Mouse (Mus musculus): ENCODE measurements around the gene Lhfpl2. TPM values are rescaled to one million over a fixed set of nuclear protein-coding genes. Genes with fewer than 3 reads are reported as not detected.

Lhfpl2 gene
- polyA plus RNA-seq, 1 experiment from 2014 or later: 6.8 TPM

- Histone ChIP-seq H3K36me3 (ENCODE audit: control insufficient read depth, insufficient read depth, low read length) (0 out of 2 replicates have a peak, but pooled peaks cover 6% of the 10 kb centered on the region), H3K27me3 (ENCODE audit: control insufficient read depth, insufficient read depth, low read length) (no peaks in the 10 kb centered on the region), H3K27ac (replicated peaks) (no peak overlapping the region), H3K4me2 (replicated peaks; ENCODE audit: low read depth) (no peak overlapping the region), H3K9ac (ENCODE audit: low read length) (no peak overlapping the region), H3K4me3 (ENCODE audit: low read depth, low read length) (no peak overlapping the region), H3K9me3 (ENCODE audit: control insufficient read depth, low read length) (no peaks in the 10 kb centered on the region), H3K4me1 (replicated peaks; ENCODE audit: control insufficient read depth, insufficient read depth) (no peaks in the 10 kb centered on the region)
- TF ChIP-seq CTCF (IDR thresholded peaks at IDR 0.05; ENCODE audit: low read depth): peak; percentile 90
- no peak for TF ChIP-seq EP300 (optimal IDR thresholded peaks at IDR 0.05)
- WGBS: 9% methylated on average over 6 of the region's 6 CpGs
- ATAC-seq (ENCODE audit: low FRiP score, low TSS enrichment): peak; percentile 83; the same call in 1 of the 2 replicates
- DNase-seq (ENCODE audit: low spot score): no peak
Observed at GRCm38 (mm10) chr13:94205234-94205633, 147.6 kb downstream of the Lhfpl2 start.

DNA sequence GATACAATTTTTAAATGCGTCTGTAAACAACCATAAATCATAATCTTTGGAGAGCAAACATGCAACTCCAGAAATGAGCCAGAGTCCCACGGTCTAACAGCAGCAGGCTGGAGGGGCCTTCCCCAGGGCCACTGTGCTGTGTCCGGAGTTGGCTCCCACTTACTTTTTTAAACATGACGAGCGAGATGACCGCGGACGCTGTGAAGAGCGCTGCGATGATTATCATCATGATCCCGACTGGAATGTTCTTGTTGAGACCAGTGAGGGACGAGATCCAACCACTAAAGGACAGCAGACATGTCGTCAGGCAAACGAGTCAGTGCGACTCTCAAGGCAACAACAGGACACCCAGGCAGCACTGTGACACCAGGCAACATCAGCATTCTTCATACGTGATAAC, 150.4 kb downstream of the Lhfpl2 start:
- H3K9ac ChIP-seq (ENCODE audit: low read length): no peak overlapping the region
- 0 out of 2 replicates have a peak, but pooled peaks cover 6% of the 10 kb centered on the region for H3K36me3 ChIP-seq (ENCODE audit: control insufficient read depth, insufficient read depth, low read length)
- H3K27ac ChIP-seq (replicated peaks): no peak overlapping the region
- no peak overlapping the region for H3K4me3 ChIP-seq (ENCODE audit: low read depth, low read length)
- TF ChIP-seq CTCF (IDR thresholded peaks at IDR 0.05; ENCODE audit: low read depth) (no peak), EP300 (optimal IDR thresholded peaks at IDR 0.05) (no peak)
- DNase-seq (ENCODE audit: low spot score) (no peak), ATAC-seq (ENCODE audit: low FRiP score, low TSS enrichment) (no peak)
- H3K9me3 ChIP-seq (ENCODE audit: control insufficient read depth, low read length): no peaks in the 10 kb centered on the region
- 94% methylated on average over 16 of the region's 16 CpGs for WGBS
- no peaks in the 10 kb centered on the region for H3K27me3 ChIP-seq (ENCODE audit: control insufficient read depth, insufficient read depth, low read length)
- no peak overlapping the region for H3K4me2 ChIP-seq (replicated peaks; ENCODE audit: low read depth)
- H3K4me1 ChIP-seq (replicated peaks; ENCODE audit: control insufficient read depth, insufficient read depth): no peaks in the 10 kb centered on the region

GRCm38 (mm10) chr13:94208892-94209291, 151.3 kb downstream of the Lhfpl2 start:
- H3K4me2 ChIP-seq (replicated peaks; ENCODE audit: low read depth): no peak overlapping the region
- no peaks in the 10 kb centered on the region for H3K9me3 ChIP-seq (ENCODE audit: control insufficient read depth, low read length)
- ATAC-seq (ENCODE audit: low FRiP score, low TSS enrichment) (no peak), DNase-seq (ENCODE audit: low spot score) (no peak)
- no peak overlapping the region for H3K27ac ChIP-seq (replicated peaks)
- H3K9ac ChIP-seq (ENCODE audit: low read length): no peak overlapping the region
- TF ChIP-seq CTCF (IDR thresholded peaks at IDR 0.05; ENCODE audit: low read depth) (peak; percentile 64), EP300 (optimal IDR thresholded peaks at IDR 0.05) (no peak)
- H3K4me1 ChIP-seq (replicated peaks; ENCODE audit: control insufficient read depth, insufficient read depth): no peaks in the 10 kb centered on the region
- H3K4me3 ChIP-seq (ENCODE audit: low read depth, low read length): no peak overlapping the region
- H3K36me3 ChIP-seq (ENCODE audit: control insufficient read depth, insufficient read depth, low read length): 0 out of 2 replicates have a peak, but pooled peaks cover 6% of the 10 kb centered on the region
- H3K27me3 ChIP-seq (ENCODE audit: control insufficient read depth, insufficient read depth, low read length): no peaks in the 10 kb centered on the region

DNA sequence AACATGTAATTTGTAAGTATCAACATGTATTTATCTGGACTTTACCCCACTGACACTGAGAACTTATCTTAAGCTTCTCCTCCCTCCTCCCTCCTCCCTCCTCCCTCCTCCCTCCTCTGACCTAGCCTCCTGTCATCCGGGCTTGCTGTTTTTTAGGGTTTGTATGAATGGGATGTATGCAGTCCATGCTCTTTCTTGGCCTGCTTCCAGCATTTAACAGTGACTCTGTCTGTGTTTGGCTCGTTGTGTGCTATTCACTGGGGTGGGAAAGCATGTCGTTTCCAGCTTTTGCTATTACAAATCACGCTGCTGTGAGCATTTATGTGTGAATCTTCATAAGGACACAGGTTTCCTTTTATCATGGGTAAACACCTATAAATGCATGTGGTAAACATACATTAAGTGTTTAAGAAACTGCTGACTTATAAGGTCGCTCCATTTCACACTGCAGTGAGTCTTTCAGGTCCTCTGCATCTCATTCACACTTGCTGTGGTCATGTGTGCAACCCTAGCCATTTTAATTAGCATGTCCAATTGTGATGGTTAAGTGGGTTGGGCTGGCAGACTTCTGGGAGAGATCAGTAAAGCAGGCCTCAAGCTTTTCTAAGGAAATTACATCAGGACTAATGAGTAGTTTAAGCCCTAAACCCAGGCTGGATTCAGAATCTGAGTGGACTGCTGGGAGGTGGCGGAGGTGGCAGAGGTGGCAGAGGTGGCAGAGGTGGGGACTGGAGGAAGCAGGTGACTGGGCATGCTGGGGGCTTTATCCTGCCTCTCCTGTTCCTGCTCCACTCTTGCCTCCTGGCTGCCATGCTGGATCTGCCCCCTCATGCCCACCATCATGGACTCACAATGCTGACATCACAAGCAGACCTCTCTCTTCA, 153.9 kb downstream of the Lhfpl2 start:
- H3K4me2 ChIP-seq (replicated peaks; ENCODE audit: low read depth): no peak overlapping the region
- 0 out of 2 replicates have a peak, but pooled peaks cover 6% of the 10 kb centered on the region for H3K36me3 ChIP-seq (ENCODE audit: control insufficient read depth, insufficient read depth, low read length)
- H3K4me3 ChIP-seq (ENCODE audit: low read depth, low read length): no peak overlapping the region
- H3K9me3 ChIP-seq (ENCODE audit: control insufficient read depth, low read length): no peaks in the 10 kb centered on the region
- TF ChIP-seq CTCF (IDR thresholded peaks at IDR 0.05; ENCODE audit: low read depth) (no peak), EP300 (optimal IDR thresholded peaks at IDR 0.05) (no peak)
- no peak overlapping the region for H3K9ac ChIP-seq (ENCODE audit: low read length)
- H3K27me3 ChIP-seq (ENCODE audit: control insufficient read depth, insufficient read depth, low read length): no peaks in the 10 kb centered on the region
- no peaks in the 10 kb centered on the region for H3K4me1 ChIP-seq (replicated peaks; ENCODE audit: control insufficient read depth, insufficient read depth)
- DNase-seq (ENCODE audit: low spot score) (no peak), ATAC-seq (ENCODE audit: low FRiP score, low TSS enrichment) (no peak)
- H3K27ac ChIP-seq (replicated peaks): no peak overlapping the region
- 51% methylated on average over 6 of the region's 6 CpGs for WGBS

GRCm38 (mm10) chr13:94212179-94212578, 154.6 kb downstream of the Lhfpl2 start:
- TF ChIP-seq EP300 (optimal IDR thresholded peaks at IDR 0.05): no peak
- no peak for TF ChIP-seq CTCF (IDR thresholded peaks at IDR 0.05; ENCODE audit: low read depth)
- Histone ChIP-seq H3K9me3 (ENCODE audit: control insufficient read depth, low read length) (no peaks in the 10 kb centered on the region), H3K27me3 (ENCODE audit: control insufficient read depth, insufficient read depth, low read length) (no peaks in the 10 kb centered on the region), H3K4me3 (ENCODE audit: low read depth, low read length) (no peak overlapping the region), H3K36me3 (ENCODE audit: control insufficient read depth, insufficient read depth, low read length) (0 out of 2 replicates have a peak, but pooled peaks cover 6% of the 10 kb centered on the region), H3K4me1 (replicated peaks; ENCODE audit: control insufficient read depth, insufficient read depth) (no peaks in the 10 kb centered on the region), H3K4me2 (replicated peaks; ENCODE audit: low read depth) (no peak overlapping the region), H3K27ac (replicated peaks) (no peak overlapping the region), H3K9ac (ENCODE audit: low read length) (no peak overlapping the region)
- DNase-seq (ENCODE audit: low spot score): no peak
- 98% methylated on average over 2 of the region's 2 CpGs for WGBS
- ATAC-seq (ENCODE audit: low FRiP score, low TSS enrichment): no peak

GRCm38 (mm10) chr13:94212716-94213115, 155.1 kb downstream of the Lhfpl2 start:
- no peak for TF ChIP-seq EP300 (optimal IDR thresholded peaks at IDR 0.05)
- peak; percentile 53 for TF ChIP-seq CTCF (IDR thresholded peaks at IDR 0.05; ENCODE audit: low read depth)
- no peak for DNase-seq (ENCODE audit: low spot score)
- 0 out of 2 replicates have a peak, but pooled peaks cover 6% of the 10 kb centered on the region for H3K36me3 ChIP-seq (ENCODE audit: control insufficient read depth, insufficient read depth, low read length)

More at GRCm38 (mm10) chr13:94212716-94213115, 155.1 kb downstream of the Lhfpl2 start:
- Histone ChIP-seq H3K4me3 (ENCODE audit: low read depth, low read length) (no peak overlapping the region), H3K27ac (replicated peaks) (no peak overlapping the region), H3K9me3 (ENCODE audit: control insufficient read depth, low read length) (no peaks in the 10 kb centered on the region), H3K27me3 (ENCODE audit: control insufficient read depth, insufficient read depth, low read length) (no peaks in the 10 kb centered on the region), H3K4me2 (replicated peaks; ENCODE audit: low read depth) (no peak overlapping the region), H3K9ac (ENCODE audit: low read length) (no peak overlapping the region), H3K4me1 (replicated peaks; ENCODE audit: control insufficient read depth, insufficient read depth) (no peaks in the 10 kb centered on the region)
- ATAC-seq (ENCODE audit: low FRiP score, low TSS enrichment): no peak
- 88% methylated on average over 2 of the region's 2 CpGs for WGBS
